Mouse (Mus musculus): ENCODE measurements at regions not wholly inside any gene's neighbourhood (a gene's known extent, or its start where the extent isn't known, plus 50 kb on each side); places are given as distances from the start of the nearest gene placed in this dataset.

GRCm38 (mm10) chr7:40275658-40276057, 622.5 kb upstream of the Vstm2b start:
- Histone ChIP-seq H3K4me3 (no peak overlapping the region), H3K9me3 (replicated peaks) (no peaks in the 10 kb centered on the region), H3K27ac (no peak overlapping the region), H3K27me3 (ENCODE audit: low read depth, poor library complexity, severe bottlenecking) (no peaks in the 10 kb centered on the region), H3K4me1 (no peaks in the 10 kb centered on the region), H3K36me3 (no peaks in the 10 kb centered on the region)
- 41% methylated on average over 4 of the region's 4 CpGs for WGBS
- no peak for DNase-seq (ENCODE audit: low spot score)

DNA sequence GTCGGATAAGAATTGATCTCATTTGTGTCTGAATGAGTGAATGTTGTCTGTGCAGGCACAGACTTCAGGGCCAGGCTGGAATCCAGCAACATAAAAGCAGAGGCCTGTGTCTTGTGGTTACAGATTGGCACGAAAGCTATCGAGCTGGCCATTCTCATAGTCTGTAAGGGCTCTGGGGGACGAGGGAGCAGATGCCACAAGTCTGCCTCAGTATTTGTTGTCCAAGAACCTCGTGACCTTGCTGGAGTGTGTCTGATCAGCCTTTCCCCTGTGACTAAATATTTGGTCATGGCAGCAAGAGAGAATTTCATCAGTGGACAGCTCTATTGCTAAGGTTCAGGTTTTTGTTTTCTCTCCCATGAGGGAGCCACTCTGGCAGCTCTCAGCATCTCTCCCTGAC, 622.0 kb upstream of the Vstm2b start:
- Histone ChIP-seq H3K4me3 (no peak overlapping the region), H3K27me3 (ENCODE audit: low read depth, poor library complexity, severe bottlenecking) (no peaks in the 10 kb centered on the region), H3K27ac (no peak overlapping the region), H3K4me1 (no peaks in the 10 kb centered on the region), H3K36me3 (no peaks in the 10 kb centered on the region), H3K9me3 (replicated peaks) (no peaks in the 10 kb centered on the region)
- DNase-seq (ENCODE audit: low spot score): no peak
- 60% methylated on average over 5 of the region's 5 CpGs for WGBS

DNA sequence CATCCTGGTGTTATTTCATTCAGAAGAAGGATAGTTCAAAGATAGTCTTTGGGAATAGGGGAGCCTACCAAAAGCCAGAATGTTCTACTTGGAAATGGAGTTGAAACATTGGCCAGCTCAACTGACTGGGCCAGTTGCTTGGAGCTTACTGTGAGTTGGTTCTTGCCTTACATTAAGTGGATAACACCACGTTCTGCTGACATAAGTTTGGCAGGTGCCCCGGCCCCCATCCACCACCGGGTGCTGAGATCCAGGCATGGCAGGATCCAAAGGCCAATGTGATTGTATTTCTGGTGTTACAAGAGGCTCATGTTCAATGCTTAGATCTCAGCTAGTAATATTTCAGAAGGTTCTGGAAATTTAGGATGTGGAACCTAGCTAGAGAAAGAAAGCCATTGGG, 608.0 kb upstream of the Vstm2b start:
- no peak for DNase-seq (ENCODE audit: low spot score)
- Histone ChIP-seq H3K27me3 (ENCODE audit: low read depth, poor library complexity, severe bottlenecking) (no peaks in the 10 kb centered on the region), H3K9me3 (replicated peaks) (no peaks in the 10 kb centered on the region), H3K4me3 (no peak overlapping the region), H3K27ac (no peak overlapping the region), H3K4me1 (no peaks in the 10 kb centered on the region), H3K36me3 (no peaks in the 10 kb centered on the region)
- 84% methylated on average over 3 of the region's 3 CpGs for WGBS

- Histone ChIP-seq H3K27me3 (ENCODE audit: low read depth, poor library complexity, severe bottlenecking) (no peaks in the 10 kb centered on the region), H3K9me3 (replicated peaks) (no peaks in the 10 kb centered on the region), H3K4me1 (no peaks in the 10 kb centered on the region), H3K27ac (no peak overlapping the region), H3K36me3 (no peaks in the 10 kb centered on the region), H3K4me3 (no peak overlapping the region)
- WGBS: 33% methylated on average over 2 of the region's 2 CpGs
- peak; percentile 32 for DNase-seq (ENCODE audit: low spot score)
Measured at GRCm38 (mm10) chr7:40310558-40310957, 587.6 kb upstream of the Vstm2b start.

DNA sequence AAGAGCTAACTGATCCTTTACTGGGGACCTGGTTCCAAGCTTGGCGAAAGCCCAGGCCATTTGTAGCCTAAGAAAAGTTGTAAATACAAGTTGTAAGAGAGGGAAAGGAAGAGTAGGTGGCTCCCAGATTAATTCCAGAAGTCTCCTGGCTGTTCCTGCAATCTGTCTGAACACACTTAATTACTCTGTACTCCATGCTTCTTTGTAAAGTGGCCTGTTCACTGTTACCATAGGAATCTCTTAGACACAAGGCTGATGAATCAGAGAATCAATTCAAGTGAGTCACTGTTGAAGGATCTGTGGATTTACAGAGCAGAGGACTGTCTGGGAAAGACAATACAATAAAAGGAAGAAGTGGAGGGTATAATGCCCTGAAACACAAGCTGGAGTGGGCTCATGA, 577.0 kb upstream of the Vstm2b start:
- H3K27me3 ChIP-seq (ENCODE audit: low read depth, poor library complexity, severe bottlenecking): no peaks in the 10 kb centered on the region
- H3K4me1 ChIP-seq: no peaks in the 10 kb centered on the region
- no peaks in the 10 kb centered on the region for H3K36me3 ChIP-seq
- no peak overlapping the region for H3K27ac ChIP-seq
- 72% methylated on average over 1 of the region's 1 CpGs for WGBS
- no peaks in the 10 kb centered on the region for H3K9me3 ChIP-seq (replicated peaks)
- DNase-seq (ENCODE audit: low spot score): no peak
- H3K4me3 ChIP-seq: no peak overlapping the region

- no peak overlapping the region for H3K4me3 ChIP-seq
- no peaks in the 10 kb centered on the region for H3K4me1 ChIP-seq
- H3K9me3 ChIP-seq (replicated peaks): no peaks in the 10 kb centered on the region
- DNase-seq (ENCODE audit: low spot score): no peak
- WGBS: 90% methylated on average over 3 of the region's 3 CpGs
- no peaks in the 10 kb centered on the region for H3K27me3 ChIP-seq (ENCODE audit: low read depth, poor library complexity, severe bottlenecking)
- no peaks in the 10 kb centered on the region for H3K36me3 ChIP-seq
- no peak overlapping the region for H3K27ac ChIP-seq
Measured at GRCm38 (mm10) chr7:40325188-40325705, 572.9 kb upstream of the Vstm2b start.

GRCm38 (mm10) chr7:40332455-40332854, 565.7 kb upstream of the Vstm2b start:
- DNase-seq (ENCODE audit: low spot score): peak; percentile 33
- H3K4me3 ChIP-seq: no peak overlapping the region
- H3K4me1 ChIP-seq: no peaks in the 10 kb centered on the region
- H3K36me3 ChIP-seq: no peaks in the 10 kb centered on the region
- no peaks in the 10 kb centered on the region for H3K9me3 ChIP-seq (replicated peaks)
- 58% methylated on average over 4 of the region's 4 CpGs for WGBS
- H3K27ac ChIP-seq: no peak overlapping the region
- no peaks in the 10 kb centered on the region for H3K27me3 ChIP-seq (ENCODE audit: low read depth, poor library complexity, severe bottlenecking)

DNA sequence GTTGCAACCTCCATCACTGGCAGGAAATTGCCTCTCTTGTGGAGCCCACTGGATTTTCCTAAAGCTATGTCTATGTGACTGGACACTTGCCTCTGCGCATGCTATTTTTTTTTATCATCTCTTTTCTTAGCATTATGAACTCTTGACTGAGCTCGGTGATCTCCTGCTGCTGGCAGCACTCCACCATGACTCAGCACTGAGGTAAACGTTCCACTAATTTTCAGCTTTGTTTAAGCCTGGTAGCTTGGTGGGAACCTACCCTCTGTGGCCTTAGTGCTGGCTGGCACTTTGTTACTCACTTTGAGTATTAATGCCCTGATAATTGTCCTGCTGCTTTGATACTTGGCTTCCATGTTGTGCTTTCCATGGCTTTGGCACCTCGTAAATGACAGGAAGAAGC, 545.8 kb upstream of the Vstm2b start:
- 84% methylated on average over 4 of the region's 4 CpGs for WGBS
- H3K4me3 ChIP-seq: no peak overlapping the region
- no peaks in the 10 kb centered on the region for H3K36me3 ChIP-seq
- no peaks in the 10 kb centered on the region for H3K27me3 ChIP-seq (ENCODE audit: low read depth, poor library complexity, severe bottlenecking)
- no peaks in the 10 kb centered on the region for H3K4me1 ChIP-seq
- no peak for DNase-seq (ENCODE audit: low spot score)
- no peaks in the 10 kb centered on the region for H3K9me3 ChIP-seq (replicated peaks)
- no peak overlapping the region for H3K27ac ChIP-seq

- no peaks in the 10 kb centered on the region for H3K27me3 ChIP-seq (ENCODE audit: low read depth, poor library complexity, severe bottlenecking)
- no peak for DNase-seq (ENCODE audit: low spot score)
- H3K4me3 ChIP-seq: no peak overlapping the region
- H3K4me1 ChIP-seq: no peaks in the 10 kb centered on the region
- no peak overlapping the region for H3K27ac ChIP-seq
- no peaks in the 10 kb centered on the region for H3K9me3 ChIP-seq (replicated peaks)
- H3K36me3 ChIP-seq: no peaks in the 10 kb centered on the region
- WGBS: 27% methylated on average over 2 of the region's 2 CpGs
Measured at GRCm38 (mm10) chr7:40362719-40363118, 535.4 kb upstream of the Vstm2b start.

DNA sequence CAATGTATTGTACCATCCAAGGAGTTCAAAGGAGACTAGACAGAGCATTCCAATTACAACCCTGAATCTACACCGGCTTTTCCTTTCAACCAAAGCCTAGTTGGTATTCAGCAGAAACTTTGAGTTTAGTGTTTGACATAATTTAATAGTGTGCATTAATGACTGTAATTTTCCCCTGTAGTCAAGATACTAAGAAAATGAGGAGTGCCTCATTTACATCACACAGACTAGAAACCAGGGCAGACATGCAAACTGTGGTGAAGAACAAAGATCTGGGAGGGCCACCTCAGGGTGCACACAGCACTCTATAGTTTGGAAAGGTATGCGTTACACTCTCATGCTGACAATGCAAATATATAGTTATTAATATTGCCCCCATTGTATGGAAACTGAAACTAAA, 525.4 kb upstream of the Vstm2b start:
- Histone ChIP-seq H3K27me3 (ENCODE audit: low read depth, poor library complexity, severe bottlenecking) (no peaks in the 10 kb centered on the region), H3K9me3 (replicated peaks) (no peaks in the 10 kb centered on the region), H3K4me1 (no peaks in the 10 kb centered on the region), H3K27ac (no peak overlapping the region), H3K36me3 (no peaks in the 10 kb centered on the region), H3K4me3 (no peak overlapping the region)
- 91% methylated on average over 2 of the region's 2 CpGs for WGBS
- DNase-seq (ENCODE audit: low spot score): no peak

- H3K27ac ChIP-seq: no peak overlapping the region
- H3K27me3 ChIP-seq (ENCODE audit: low read depth, poor library complexity, severe bottlenecking): no peaks in the 10 kb centered on the region
- no peak overlapping the region for H3K4me3 ChIP-seq
- no peaks in the 10 kb centered on the region for H3K36me3 ChIP-seq
- no peak for DNase-seq (ENCODE audit: low spot score)
- H3K4me1 ChIP-seq: no peaks in the 10 kb centered on the region
- 97% methylated on average over 1 of the region's 1 CpGs for WGBS
- no peaks in the 10 kb centered on the region for H3K9me3 ChIP-seq (replicated peaks)
Measured at GRCm38 (mm10) chr7:40377839-40378238, 520.3 kb upstream of the Vstm2b start.

- Histone ChIP-seq H3K4me3 (no peak overlapping the region), H3K27ac (no peak overlapping the region), H3K4me1 (no peaks in the 10 kb centered on the region), H3K9me3 (replicated peaks) (no peaks in the 10 kb centered on the region), H3K36me3 (no peaks in the 10 kb centered on the region), H3K27me3 (ENCODE audit: low read depth, poor library complexity, severe bottlenecking) (no peaks in the 10 kb centered on the region)
- no peak for DNase-seq (ENCODE audit: low spot score)
- 95% methylated on average over 3 of the region's 3 CpGs for WGBS
Measured at GRCm38 (mm10) chr7:40381244-40381643, 516.9 kb upstream of the Vstm2b start.

- H3K4me1 ChIP-seq: no peaks in the 10 kb centered on the region
- no peaks in the 10 kb centered on the region for H3K36me3 ChIP-seq
- no peaks in the 10 kb centered on the region for H3K27me3 ChIP-seq (ENCODE audit: low read depth, poor library complexity, severe bottlenecking)
- no peaks in the 10 kb centered on the region for H3K9me3 ChIP-seq (replicated peaks)
- no peak for DNase-seq (ENCODE audit: low spot score)
- H3K27ac ChIP-seq: no peak overlapping the region
- WGBS: 90% methylated on average over 5 of the region's 5 CpGs
- no peak overlapping the region for H3K4me3 ChIP-seq
Measured at GRCm38 (mm10) chr7:40388152-40388551, 510.0 kb upstream of the Vstm2b start.

DNA sequence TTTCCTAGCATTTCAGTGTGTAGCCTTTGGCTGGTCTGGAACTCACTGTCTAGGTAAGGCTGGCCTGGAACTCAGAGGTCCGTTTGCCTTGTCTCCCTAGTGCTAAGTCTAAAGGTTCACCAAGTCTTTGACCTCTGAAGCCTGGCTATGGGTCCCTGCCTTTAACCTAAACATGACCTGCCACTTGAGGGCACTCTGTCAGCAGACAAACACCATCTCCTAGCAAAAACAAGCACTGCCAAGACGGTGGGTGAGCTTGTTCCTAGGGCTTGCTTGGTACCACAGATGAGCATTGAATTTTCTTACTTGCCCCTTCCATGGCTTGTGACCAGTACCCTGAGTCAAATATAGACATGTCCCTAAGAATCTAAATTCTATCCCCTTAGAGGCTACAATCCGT, 508.3 kb upstream of the Vstm2b start:
- 38% methylated on average over 3 of the region's 3 CpGs for WGBS
- H3K9me3 ChIP-seq (replicated peaks): no peaks in the 10 kb centered on the region
- H3K27ac ChIP-seq: no peak overlapping the region
- DNase-seq (ENCODE audit: low spot score): no peak
- no peak overlapping the region for H3K4me3 ChIP-seq
- H3K36me3 ChIP-seq: no peaks in the 10 kb centered on the region
- H3K27me3 ChIP-seq (ENCODE audit: low read depth, poor library complexity, severe bottlenecking): no peaks in the 10 kb centered on the region
- H3K4me1 ChIP-seq: no peaks in the 10 kb centered on the region

Data from limb, embryonic 10.5 days (tissue).